Mouse (Mus musculus) embryo, embryonic 10.5 days (tissue): ENCODE data around the gene Fcna.

Experiments used
- DNase-seq: peaks from one replicate; pipeline ENCODE4 v3.0.0-alpha.2; 2015; ENCODE audit warnings: low spot score

Gene Fcna

DNA sequence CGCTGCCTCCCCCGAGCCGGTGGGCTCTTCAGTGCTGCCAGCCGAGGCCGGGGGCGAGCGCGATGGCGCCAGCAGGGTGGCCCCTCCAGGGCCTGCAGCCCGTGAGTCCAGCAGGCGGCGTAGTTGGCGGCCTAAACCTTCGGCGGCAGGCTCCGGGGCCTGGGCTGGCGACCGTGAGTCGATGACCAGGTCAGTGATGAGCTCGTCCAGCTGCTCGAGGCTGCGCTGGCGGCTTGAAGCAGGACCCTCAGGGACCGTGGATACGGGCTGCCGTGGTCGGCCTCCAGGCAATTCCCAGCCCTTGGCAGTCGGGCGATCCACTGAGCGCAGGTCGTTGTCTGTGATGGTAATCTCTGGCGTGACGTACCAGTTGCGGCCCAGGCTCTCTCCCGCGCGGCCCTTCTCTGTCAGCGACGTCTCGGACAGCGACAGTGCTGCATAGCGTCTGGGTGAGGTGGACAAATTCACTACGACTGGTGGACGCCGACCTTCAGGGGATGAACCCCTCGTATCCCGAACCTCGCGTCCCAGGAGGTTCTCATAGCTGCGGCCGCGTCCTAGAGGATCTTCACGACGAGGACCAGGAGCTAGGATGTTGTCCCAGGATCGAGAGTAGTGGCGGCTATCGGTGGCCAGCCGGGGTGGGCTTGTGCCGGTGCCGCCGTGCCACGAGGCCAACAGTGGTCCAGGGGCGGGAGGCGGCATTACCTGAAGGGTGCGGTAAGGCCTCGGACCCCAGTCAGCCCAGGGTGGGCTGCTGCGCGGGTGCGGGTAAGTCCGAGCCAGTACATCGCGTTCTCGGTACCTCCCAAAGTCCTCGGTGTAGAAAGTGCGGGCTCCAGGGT is 49.7 kb downstream of the Fcna start:
- DNase-seq: peak; percentile 59

DNA sequence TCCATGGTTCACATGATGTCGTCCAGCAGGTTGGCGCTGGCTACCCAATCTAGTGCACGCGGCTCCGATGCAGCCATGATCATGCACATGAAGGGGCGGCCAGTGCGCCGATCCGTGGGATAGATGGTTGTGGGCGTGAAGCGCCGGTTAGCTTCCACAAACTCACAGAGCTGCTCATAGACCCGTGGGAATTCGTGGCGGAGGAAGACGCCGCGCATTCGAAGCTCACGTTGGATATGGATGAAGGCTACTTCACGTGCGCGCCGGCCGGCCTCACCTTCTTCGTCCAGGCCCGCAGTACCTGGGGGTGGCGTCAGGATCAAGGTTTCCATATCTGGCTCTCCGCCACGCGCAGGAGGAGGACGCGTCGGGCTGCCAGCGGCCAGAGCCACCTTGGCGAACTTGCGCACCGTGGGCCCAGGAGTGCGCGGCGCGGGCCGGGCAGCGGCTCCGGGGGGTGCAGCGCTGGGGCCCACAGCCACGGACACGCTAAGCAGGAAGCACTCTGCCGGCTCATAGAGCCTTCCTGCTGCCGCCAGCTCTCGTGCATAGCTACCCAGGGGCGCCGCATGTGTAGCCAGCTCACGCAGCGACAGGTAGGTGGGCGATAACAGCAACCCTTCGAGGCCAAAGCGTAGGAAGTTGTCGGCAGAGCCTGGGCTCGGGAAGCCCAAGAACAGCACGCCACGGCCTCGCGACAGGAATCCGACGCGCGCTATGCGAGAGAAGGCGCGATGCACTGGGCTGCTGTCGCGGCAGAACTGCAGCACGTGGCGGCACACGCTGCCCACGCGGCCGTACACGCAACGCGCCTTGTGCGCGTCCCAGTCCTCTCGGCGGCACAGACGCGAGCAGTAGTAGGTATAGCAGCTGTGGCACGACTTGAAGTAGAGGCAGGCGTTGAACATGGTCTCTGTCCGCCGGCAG is 50.6 kb downstream of the Fcna start:
- no peak for DNase-seq

DNA sequence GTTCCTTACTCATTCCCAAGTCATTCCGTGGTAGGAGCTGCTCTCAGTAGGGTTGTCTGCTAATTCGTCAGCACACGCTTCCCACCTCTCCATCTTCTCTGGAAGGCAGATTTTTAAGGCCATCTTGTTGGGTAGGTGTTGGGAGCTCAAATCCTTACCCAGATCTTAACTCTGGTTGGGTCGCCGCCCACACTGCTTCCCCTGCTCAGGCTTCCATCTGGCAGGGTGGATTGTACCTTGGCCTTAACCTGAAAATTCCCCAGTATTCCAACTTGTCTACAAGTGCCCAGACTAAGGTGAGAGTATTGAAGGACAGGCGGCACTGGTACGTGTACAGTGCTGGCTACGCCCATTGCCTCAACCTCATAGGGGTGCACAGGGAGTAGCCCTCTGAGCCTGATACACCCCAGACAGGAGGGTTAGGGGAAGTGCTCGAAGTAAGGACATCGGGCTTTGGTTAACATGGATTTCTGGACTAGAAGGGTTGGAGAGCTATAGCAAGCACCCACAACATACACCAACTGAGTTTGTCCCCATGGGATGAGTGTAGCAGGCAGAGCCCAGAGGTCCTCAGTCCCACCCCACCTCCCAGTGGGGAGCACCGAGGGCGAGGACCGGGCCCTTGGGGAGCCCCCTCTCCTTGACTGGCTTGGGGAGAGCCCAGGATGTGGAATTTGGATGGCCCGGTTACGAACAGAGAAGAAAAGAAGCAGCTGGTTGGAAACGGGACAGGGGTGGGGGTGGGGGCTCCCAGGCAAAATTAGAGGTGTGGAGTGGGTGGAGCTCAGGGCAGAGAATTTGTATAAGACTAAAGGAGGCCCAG is 51.6 kb downstream of the Fcna start:
- no peak for DNase-seq

DNA sequence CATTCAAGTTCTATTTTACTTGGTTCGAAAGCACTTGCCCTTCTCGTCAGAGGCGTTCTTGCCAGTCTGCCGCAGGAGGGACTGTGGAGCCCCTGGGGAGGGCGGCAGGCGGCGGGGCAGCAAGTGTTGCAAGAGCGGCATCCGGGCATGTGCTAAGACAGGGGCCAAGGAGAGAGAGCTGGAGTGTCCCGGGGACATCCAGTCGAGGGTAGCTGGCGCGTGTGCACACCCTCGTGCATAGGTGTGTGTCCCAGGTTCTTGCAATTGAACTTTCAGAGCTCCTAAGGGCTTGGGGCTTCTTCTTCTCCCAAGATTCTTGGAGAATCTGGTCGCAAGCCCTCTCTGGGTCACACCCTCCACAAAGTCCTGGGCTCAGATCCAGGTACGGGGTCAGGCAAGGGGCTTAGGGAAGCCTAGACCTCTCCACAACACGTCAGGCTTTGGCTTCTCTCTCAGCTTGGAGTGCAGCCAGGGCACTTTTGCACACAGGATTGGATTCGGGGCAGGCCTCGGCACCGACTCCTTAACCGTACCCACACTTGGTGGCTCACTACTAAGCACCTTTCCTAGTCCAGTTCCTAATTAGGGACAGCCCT is 52.3 kb downstream of the Fcna start:
- DNase-seq: peak; percentile 61
